Mouse (Mus musculus): Measurements from ENCODE around the gene Lyz2. TPM values are rescaled to one million over a fixed set of nuclear protein-coding genes. Genes with fewer than 3 reads are reported as not detected.
A peak's percentile ranks its signal among the peaks of the same experiment; 100 is the strongest.

Lyz2 gene
- polyA plus RNA-seq, 1 experiment from 2014 or later: 65.0 TPM

DNA sequence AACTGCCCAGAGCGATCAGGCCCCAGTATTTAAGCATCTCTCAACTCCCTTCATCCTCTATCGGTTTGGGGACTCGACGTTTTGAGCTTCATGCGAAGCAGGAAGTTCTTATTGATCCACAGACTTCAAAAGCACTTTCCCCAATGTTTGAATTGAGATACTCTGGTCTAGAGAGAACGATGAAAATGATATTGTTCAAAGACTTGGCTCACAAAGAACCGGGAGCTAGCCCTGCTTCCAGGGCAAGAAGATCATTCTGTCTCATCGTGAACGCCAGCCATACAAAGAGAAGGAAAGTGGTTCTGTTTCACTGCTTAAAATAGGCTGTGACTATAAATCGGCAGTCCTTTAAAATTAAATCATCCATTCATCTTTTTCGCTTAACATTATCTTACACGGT lies 43.5 kb downstream of the Lyz2 start, which contains the start of gene 9530003J23Rik:
9530003J23Rik (minus strand) TSS at position 101 of the 400 bp plus-strand sequence.
- no peaks in the 10 kb centered on the region for H3K36me3 ChIP-seq (ENCODE audit: control insufficient read depth, insufficient read depth, low read length)
- no peak for ATAC-seq (replicated peaks; ENCODE audit: insufficient number of reproducible peaks, low FRiP score, low TSS enrichment)
- peaks cover 3% of the 10 kb centered on the region; the same call in 1 of the 2 replicates for H3K4me1 ChIP-seq (ENCODE audit: control insufficient read depth, insufficient read depth, low read length)
- H3K27ac ChIP-seq (ENCODE audit: low read depth, low read length): no peak within 1 kb of the TSS
- no peak within 1 kb of the TSS for H3K9ac ChIP-seq (ENCODE audit: low read depth, low read length)
- H3K4me2 ChIP-seq: no peak within 1 kb of the TSS
- no peaks in the 10 kb centered on the region for H3K9me3 ChIP-seq (replicated peaks; ENCODE audit: control insufficient read depth, low read length)
- 81% methylated on average over 12 of the region's 12 CpGs for WGBS (ENCODE audit: insufficient replicate concordance)
- H3K4me3 ChIP-seq (ENCODE audit: low read depth, low read length): no peak within 1 kb of the TSS
- no peaks in the 10 kb centered on the region for H3K27me3 ChIP-seq (ENCODE audit: control insufficient read depth, insufficient read depth, low read length)

DNA sequence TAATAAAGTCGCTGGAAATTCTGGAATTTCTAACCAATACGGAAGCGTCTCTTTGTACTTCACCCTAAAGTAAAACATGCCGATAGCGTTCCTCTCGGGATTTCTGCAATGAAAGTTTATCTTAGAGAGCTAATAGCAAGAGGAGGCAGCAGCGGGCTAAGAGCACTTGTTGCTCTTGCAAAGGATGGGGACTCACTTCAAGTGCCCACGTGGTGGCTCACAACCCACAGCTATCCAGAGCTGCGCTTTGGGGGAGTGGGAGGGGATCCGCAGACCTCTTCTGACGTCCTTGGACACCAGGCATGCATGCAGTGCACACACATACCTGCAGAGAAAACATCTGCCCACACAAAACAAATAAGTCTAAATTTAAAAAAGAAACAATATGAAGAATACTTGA lies 46.3 kb downstream of the Lyz2 start:
- Histone ChIP-seq H3K36me3 (ENCODE audit: control insufficient read depth, insufficient read depth, low read length) (no peaks in the 10 kb centered on the region), H3K4me3 (ENCODE audit: low read depth, low read length) (no peak overlapping the region), H3K27me3 (ENCODE audit: control insufficient read depth, insufficient read depth, low read length) (no peaks in the 10 kb centered on the region), H3K27ac (ENCODE audit: low read depth, low read length) (no peak overlapping the region), H3K4me2 (no peak overlapping the region), H3K9ac (ENCODE audit: low read depth, low read length) (no peak overlapping the region), H3K9me3 (replicated peaks; ENCODE audit: control insufficient read depth, low read length) (no peaks in the 10 kb centered on the region), H3K4me1 (ENCODE audit: control insufficient read depth, insufficient read depth, low read length) (peaks cover 3% of the 10 kb centered on the region; the same call in 1 of the 2 replicates)
- 41% methylated on average over 11 of the region's 11 CpGs for WGBS (ENCODE audit: insufficient replicate concordance)
- no peak for ATAC-seq (replicated peaks; ENCODE audit: insufficient number of reproducible peaks, low FRiP score, low TSS enrichment)

GRCm38 (mm10) chr10:117234825-117235224 lies 47.3 kb downstream of the Lyz2 start:
- WGBS (ENCODE audit: insufficient replicate concordance): 51% methylated on average over 4 of the region's 4 CpGs
- Histone ChIP-seq H3K4me2 (no peak overlapping the region), H3K36me3 (ENCODE audit: control insufficient read depth, insufficient read depth, low read length) (no peaks in the 10 kb centered on the region), H3K9ac (ENCODE audit: low read depth, low read length) (no peak overlapping the region), H3K27ac (ENCODE audit: low read depth, low read length) (no peak overlapping the region), H3K9me3 (replicated peaks; ENCODE audit: control insufficient read depth, low read length) (no peaks in the 10 kb centered on the region), H3K27me3 (ENCODE audit: control insufficient read depth, insufficient read depth, low read length) (no peaks in the 10 kb centered on the region), H3K4me1 (ENCODE audit: control insufficient read depth, insufficient read depth, low read length) (peaks cover 3% of the 10 kb centered on the region; the same call in 1 of the 2 replicates), H3K4me3 (ENCODE audit: low read depth, low read length) (no peak overlapping the region)
- no peak for ATAC-seq (replicated peaks; ENCODE audit: insufficient number of reproducible peaks, low FRiP score, low TSS enrichment)

- no peak for ATAC-seq (replicated peaks; ENCODE audit: insufficient number of reproducible peaks, low FRiP score, low TSS enrichment)
- H3K4me3 ChIP-seq (ENCODE audit: low read depth, low read length): no peak overlapping the region
These were observed 52.3 kb downstream of the Lyz2 start for GRCm38 (mm10) chr10:117229826-117230225.

More at GRCm38 (mm10) chr10:117229826-117230225, 52.3 kb downstream of the Lyz2 start:
- no peaks in the 10 kb centered on the region for H3K36me3 ChIP-seq (ENCODE audit: control insufficient read depth, insufficient read depth, low read length)
- H3K4me1 ChIP-seq (ENCODE audit: control insufficient read depth, insufficient read depth, low read length): no peaks in the 10 kb centered on the region
- H3K27ac ChIP-seq (ENCODE audit: low read depth, low read length): no peak overlapping the region
- H3K27me3 ChIP-seq (ENCODE audit: control insufficient read depth, insufficient read depth, low read length): no peaks in the 10 kb centered on the region
- no peaks in the 10 kb centered on the region for H3K9me3 ChIP-seq (replicated peaks; ENCODE audit: control insufficient read depth, low read length)
- WGBS (ENCODE audit: insufficient replicate concordance): 64% methylated on average over 16 of the region's 16 CpGs
- H3K4me2 ChIP-seq: peak overlapping the region; percentile 19; the same call in 1 of the 2 replicates
- no peak overlapping the region for H3K9ac ChIP-seq (ENCODE audit: low read depth, low read length)

Other genes with a start within 250 kb of the Lyz2 start
- 49.7 and 54.6 TPM in 2 replicates for gene Lrrc10, start 237.0 kb downstream of the Lyz2 start, polyA plus RNA-seq (2014; fragmentation: Nextera tagmentation; extraction: Ambion mirVana)
- gene Cct2, start 218.5 kb downstream of the Lyz2 start, polyA plus RNA-seq (2014; fragmentation: Nextera tagmentation; extraction: Ambion mirVana): 211 and 221 TPM in 2 replicates
- gene Frs2, start 133.8 kb downstream of the Lyz2 start, polyA plus RNA-seq (2014; fragmentation: Nextera tagmentation; extraction: Ambion mirVana): 27.1 and 30.4 TPM in 2 replicates
- 66.4 and 75.9 TPM in 2 replicates for gene Yeats4, start 57.8 kb downstream of the Lyz2 start, polyA plus RNA-seq (2014; fragmentation: Nextera tagmentation; extraction: Ambion mirVana)
- gene 9530003J23Rik, start 43.6 kb downstream of the Lyz2 start, polyA plus RNA-seq (2014; fragmentation: Nextera tagmentation; extraction: Ambion mirVana): not detected in 2 replicates
- gene Lyz1, start 10.5 kb upstream of the Lyz2 start, polyA plus RNA-seq (2014; fragmentation: Nextera tagmentation; extraction: Ambion mirVana): 7.2 and 13.3 TPM in 2 replicates
- 97.9 and 117 TPM in 2 replicates for gene Cpsf6, start 97.7 kb upstream of the Lyz2 start, polyA plus RNA-seq (2014; fragmentation: Nextera tagmentation; extraction: Ambion mirVana)

Data from heart, embryonic 11.5 days (tissue).